In the genomic region with DNA sequence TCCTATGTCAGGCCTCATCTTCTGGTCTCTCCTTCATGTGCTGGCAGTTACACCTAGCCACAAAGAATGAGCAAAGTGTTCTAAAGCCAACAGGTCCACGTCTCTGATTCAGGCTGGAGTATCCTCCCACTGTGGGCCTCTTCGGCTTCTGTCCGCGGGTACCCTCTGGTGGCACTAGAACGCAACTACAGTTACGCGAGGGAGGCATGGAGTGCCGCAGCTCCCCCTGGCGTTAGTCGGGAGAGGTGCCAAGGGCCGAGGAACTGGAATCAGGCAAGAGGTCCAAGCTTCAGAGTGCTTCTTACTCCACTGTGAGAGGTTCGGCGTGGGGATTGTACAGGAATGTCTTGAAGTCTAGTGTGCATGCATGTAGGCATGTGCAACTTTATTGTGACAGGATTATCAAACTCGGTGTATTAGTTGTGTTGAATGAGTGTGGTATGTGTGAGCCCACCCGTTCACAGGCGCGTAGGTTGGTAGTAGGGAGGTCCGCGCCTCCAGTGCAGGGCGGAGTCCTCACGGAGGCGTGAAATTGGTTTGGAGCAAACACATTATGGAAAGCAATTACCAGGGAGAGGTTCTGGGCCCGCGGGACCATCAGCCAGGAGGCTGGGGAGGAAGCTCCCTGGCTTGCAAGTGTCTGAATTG, we compare ENCODE assay signal across 9 mouse cellular contexts. TPM values are rescaled to one million over a fixed set of nuclear protein-coding genes. Genes with fewer than 3 reads are reported as not detected.
DNase-seq lines count a peak whose midpoint lies in the region; ATAC-seq and TF ChIP-seq lines count a peak whose summit lies in the region.
"Had no signal": no experiment of that assay in that cellular context is flagged by ENCODE, and none has a peak within 500 bp of the region (broad histone marks: within the 10 kb centered on the region; RNA-seq: fewer than 3 reads in every experiment).

No protein-coding gene starts in this region.

- H3K9ac ChIP-seq in hindbrain, embryonic 11.5 days (ENCODE audit: low read depth, low read length) = no peak overlapping the region
- no peak overlapping the region for H3K9ac ChIP-seq in lung, embryonic 15.5 days
- H3K9ac ChIP-seq: neural tube, embryonic 12.5 days had no signal

- 14% methylated on average over 24 of the region's 24 CpGs for WGBS in cerebellum, adult 2 months
- 20% methylated on average over 24 of the region's 24 CpGs for WGBS in hindbrain, embryonic 11.5 days
- 19% methylated on average over 24 of the region's 24 CpGs for WGBS in lung, embryonic 15.5 days

- H3K4me3 ChIP-seq in cerebellum, adult 2 months (replicated peaks; ENCODE audit: insufficient read depth, low read depth, low read length) = no peak overlapping the region
- H3K4me3 ChIP-seq in hindbrain, embryonic 11.5 days (ENCODE audit: low read depth, low read length) = no peak overlapping the region
- no peak overlapping the region for H3K4me3 ChIP-seq in lung, embryonic 15.5 days
- H3K4me3 ChIP-seq: neural tube, embryonic 12.5 days had no signal

- peak; percentile 91 for DNase-seq in MN1 (ENCODE audit: low spot score)
- peak; percentile 86 to 95 for DNase-seq in cerebellum, adult 2 months
- peak; percentile 96 for DNase-seq in hindbrain, embryonic 11.5 days (ENCODE audit: low spot score)
- DNase-seq in layer of hippocampus, adult 9-10 months (ENCODE audit: low spot score) = peak; percentile 95
- peak; percentile 96 for DNase-seq in ovary, postnatal 14 days (ENCODE audit: low spot score)
- peak; percentile 87 for DNase-seq in thymus, postnatal 0 days (ENCODE audit: low spot score)

- H3K27ac ChIP-seq in cerebellum, adult 2 months (ENCODE audit: insufficient read depth, low read length) = no peak overlapping the region
- no peak overlapping the region for H3K27ac ChIP-seq in hindbrain, embryonic 11.5 days (ENCODE audit: low read depth, low read length)
- no peak overlapping the region for H3K27ac ChIP-seq in lung, embryonic 15.5 days
- H3K27ac ChIP-seq: neural tube, embryonic 12.5 days had no signal

- ATAC-seq in frontal cortex, adult (ENCODE audit: low TSS enrichment) = peak; percentile 85
- peak; percentile 42; the same call in 1 of the 2 replicates for ATAC-seq in hindbrain, embryonic 11.5 days (ENCODE audit: low FRiP score)
- peak; percentile 53; the same call in 1 of the 2 replicates for ATAC-seq in lung, embryonic 15.5 days (ENCODE audit: borderline replicate concordance, extremely low read depth, low FRiP score, low TSS enrichment)

- H3K36me3 ChIP-seq in hindbrain, embryonic 11.5 days (ENCODE audit: control insufficient read depth, insufficient read depth, low read length) = no peaks in the 10 kb centered on the region
- no peaks in the 10 kb centered on the region for H3K36me3 ChIP-seq in lung, embryonic 15.5 days
- H3K36me3 ChIP-seq: neural tube, embryonic 12.5 days had no signal

- peaks cover 7% of the 10 kb centered on the region; the same call in 1 of the 2 replicates for H3K27me3 ChIP-seq in cerebellum, adult 2 months (ENCODE audit: control insufficient read depth, insufficient read depth, low read length)
- H3K27me3 ChIP-seq in hindbrain, embryonic 11.5 days (ENCODE audit: control insufficient read depth, insufficient read depth, low read length) = peaks cover 36% of the 10 kb centered on the region
- peaks cover 82% of the 10 kb centered on the region for H3K27me3 ChIP-seq in lung, embryonic 15.5 days

- H3K4me1 ChIP-seq in cerebellum, adult 2 months (ENCODE audit: control insufficient read depth, insufficient read depth, low read length) = no peaks in the 10 kb centered on the region
- H3K4me1 ChIP-seq in hindbrain, embryonic 11.5 days (replicated peaks; ENCODE audit: control insufficient read depth, insufficient read depth, low read length) = peaks cover 6% of the 10 kb centered on the region; the same call in 1 of the 2 replicates
- peaks cover 14% of the 10 kb centered on the region for H3K4me1 ChIP-seq in lung, embryonic 15.5 days

- H3K9me3 ChIP-seq in hindbrain, embryonic 11.5 days (ENCODE audit: control insufficient read depth, low read length) = no peaks in the 10 kb centered on the region
- no peaks in the 10 kb centered on the region for H3K9me3 ChIP-seq in lung, embryonic 15.5 days
- H3K9me3 ChIP-seq: neural tube, embryonic 12.5 days had no signal

- TF ChIP-seq POLR2A in cerebellum, adult 2 months (IDR thresholded peaks at IDR 0.05; ENCODE audit: borderline replicate concordance, insufficient read depth, low read length) = no peak

- no peak overlapping the region for H3K4me2 ChIP-seq in hindbrain, embryonic 11.5 days (replicated peaks; ENCODE audit: low read depth, low read length)
- H3K4me2 ChIP-seq in lung, embryonic 15.5 days = no peak overlapping the region
- H3K4me2 ChIP-seq: neural tube, embryonic 12.5 days had no signal

- peak; percentile 100 for TF ChIP-seq CTCF in cerebellum, adult 2 months (IDR thresholded peaks at IDR 0.05; ENCODE audit: borderline replicate concordance, insufficient read depth, low read depth, low read length)

RNA-seq across cellular contexts. Expression of a gene that starts 3.2 kb away (rescaled TPM):
- polyA plus RNA-seq in cerebellum, adult 2 months (2012; rRNA removed) = 0.38 and 0.44 TPM in 2 replicates
- polyA plus RNA-seq in hindbrain, embryonic 11.5 days (2014; fragmentation: Nextera tagmentation; extraction: Ambion mirVana) = 1.0 and 1.9 TPM in 2 replicates
- not detected in 2 replicates for polyA plus RNA-seq in lung, embryonic 15.5 days (2015; fragmentation: Nextera tagmentation; extraction: Ambion mirVana)
- polyA plus RNA-seq in thymus, postnatal 0 days (2015; fragmentation: Nextera tagmentation; extraction: Ambion mirVana) = 0.10 TPM in 1 of 2 replicates, not detected in the other

RNA-seq across cellular contexts. Expression of a gene that starts 10.6 kb away (rescaled TPM):
- polyA plus RNA-seq in cerebellum, adult 2 months (2012; rRNA removed) = 0.18 and 0.21 TPM in 2 replicates
- 0.20 and 0.33 TPM in 2 replicates for polyA plus RNA-seq in hindbrain, embryonic 11.5 days (2014; fragmentation: Nextera tagmentation; extraction: Ambion mirVana)
- 0.36 and 0.59 TPM in 2 replicates for polyA plus RNA-seq in lung, embryonic 15.5 days (2015; fragmentation: Nextera tagmentation; extraction: Ambion mirVana)
- 0.88 and 0.94 TPM in 2 replicates for polyA plus RNA-seq in thymus, postnatal 0 days (2015; fragmentation: Nextera tagmentation; extraction: Ambion mirVana)

RNA-seq across cellular contexts. Expression of a gene that starts 26.4 kb away (rescaled TPM):
- not detected in 2 replicates for polyA plus RNA-seq in cerebellum, adult 2 months (2012; rRNA removed)
- polyA plus RNA-seq in hindbrain, embryonic 11.5 days (2014; fragmentation: Nextera tagmentation; extraction: Ambion mirVana) = 0.14 TPM in 1 of 2 replicates, not detected in the other
- polyA plus RNA-seq in lung, embryonic 15.5 days (2015; fragmentation: Nextera tagmentation; extraction: Ambion mirVana) = not detected in 2 replicates
- not detected in 2 replicates for polyA plus RNA-seq in thymus, postnatal 0 days (2015; fragmentation: Nextera tagmentation; extraction: Ambion mirVana)

RNA-seq across cellular contexts. Expression of a gene that starts 47.1 kb away (rescaled TPM):
- polyA plus RNA-seq in cerebellum, adult 2 months (2012; rRNA removed) = 101 TPM in 2 replicates
- 121 and 136 TPM in 2 replicates for polyA plus RNA-seq in hindbrain, embryonic 11.5 days (2014; fragmentation: Nextera tagmentation; extraction: Ambion mirVana)
- polyA plus RNA-seq in lung, embryonic 15.5 days (2015; fragmentation: Nextera tagmentation; extraction: Ambion mirVana) = 108 and 110 TPM in 2 replicates
- 119 and 121 TPM in 2 replicates for polyA plus RNA-seq in thymus, postnatal 0 days (2015; fragmentation: Nextera tagmentation; extraction: Ambion mirVana)

RNA-seq across cellular contexts. Expression of a gene that starts 56.4 kb away (rescaled TPM):
- 46.3 and 48.9 TPM in 2 replicates for polyA plus RNA-seq in cerebellum, adult 2 months (2012; rRNA removed)
- polyA plus RNA-seq in hindbrain, embryonic 11.5 days (2014; fragmentation: Nextera tagmentation; extraction: Ambion mirVana) = 8.6 and 8.7 TPM in 2 replicates
- polyA plus RNA-seq in lung, embryonic 15.5 days (2015; fragmentation: Nextera tagmentation; extraction: Ambion mirVana) = 21.7 and 21.8 TPM in 2 replicates
- 16.8 and 18.5 TPM in 2 replicates for polyA plus RNA-seq in thymus, postnatal 0 days (2015; fragmentation: Nextera tagmentation; extraction: Ambion mirVana)
